Mouse (Mus musculus) adrenal gland, postnatal 36 days (tissue): ENCODE measurements at regions not wholly inside any gene's neighbourhood (a gene's known extent, or its start where the extent isn't known, plus 50 kb on each side); places are given as distances from the start of the nearest gene placed in this dataset.

Experiments used
- DNase-seq, 2 experiments: peaks; one replicate each; pipeline ENCODE4 v3.0.0; 2021; ENCODE audit warnings: mixed read lengths in 1 of 2

DNA sequence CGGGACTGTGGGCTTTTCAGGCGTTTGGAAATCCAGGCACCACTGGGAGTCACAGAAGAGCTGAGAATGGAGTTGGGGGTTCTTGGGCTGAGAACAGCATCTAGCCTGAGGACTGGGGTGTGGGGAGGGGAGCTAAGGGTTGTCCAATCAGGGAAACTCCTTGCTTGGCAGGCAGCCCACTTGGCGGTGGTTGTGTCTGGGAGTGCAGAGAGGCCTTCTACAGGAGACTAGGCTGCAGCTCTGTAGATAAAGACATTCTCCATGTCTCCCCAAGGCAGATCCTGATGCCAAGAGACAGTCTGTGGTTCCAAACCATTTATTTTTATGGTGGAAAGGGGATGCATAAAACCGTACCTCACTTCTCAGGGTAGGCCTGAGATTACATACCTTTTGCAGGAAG, 774.6 kb downstream of the Brinp1 start:
- DNase-seq: no peak

GRCm38 (mm10) chr4:68156499-68156898, 797.7 kb downstream of the Brinp1 start:
- no peak for DNase-seq

DNA sequence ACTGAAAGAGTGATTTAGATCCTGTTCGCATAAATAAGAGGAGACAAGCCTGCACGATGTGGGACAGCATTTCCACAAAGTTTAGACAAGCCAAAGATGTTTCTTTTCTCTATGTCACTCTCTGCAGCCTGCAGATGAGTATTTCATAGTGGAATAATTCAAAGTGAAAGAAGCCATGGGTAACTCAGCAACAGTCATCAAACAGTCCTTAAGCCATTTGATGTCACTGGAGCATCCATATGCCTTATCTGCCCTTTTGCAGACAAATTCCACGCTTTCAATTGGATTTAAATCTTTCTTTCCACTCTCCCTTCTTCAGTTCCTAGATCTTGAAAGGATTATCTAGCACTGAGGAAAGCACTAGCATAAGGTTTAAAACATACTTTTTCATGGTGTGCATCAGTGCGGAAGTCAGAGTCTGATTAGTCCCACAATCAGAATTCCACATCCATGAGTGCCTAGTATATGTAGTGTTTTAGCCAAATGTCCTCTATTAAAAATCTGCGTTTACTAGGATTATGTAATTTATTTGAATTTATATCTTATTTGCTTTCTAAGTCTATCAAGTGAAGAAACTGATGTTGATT, 805.6 kb downstream of the Brinp1 start:
- DNase-seq: no peak

DNA sequence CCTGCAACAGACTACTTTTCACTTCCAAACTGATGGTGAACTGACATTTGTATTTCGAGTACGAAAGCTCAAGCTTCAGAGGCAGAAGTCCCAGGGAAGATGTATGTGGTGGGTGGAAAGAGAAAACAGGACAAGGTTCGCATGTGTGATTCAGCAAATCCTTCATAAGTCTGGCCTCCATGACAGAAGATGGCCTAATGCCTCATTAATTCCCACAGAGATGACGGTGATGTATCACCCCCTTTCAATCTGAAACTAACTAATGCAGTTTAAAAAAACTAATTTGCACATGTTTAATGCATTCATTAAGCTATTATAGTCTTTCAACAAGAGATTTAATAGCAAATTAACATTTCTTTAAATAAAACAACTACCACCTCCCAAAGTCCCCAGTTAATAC, 826.1 kb downstream of the Brinp1 start:
- no peak for DNase-seq

GRCm38 (mm10) chr4:68114502-68114901, 839.7 kb downstream of the Brinp1 start:
- DNase-seq: no peak

DNA sequence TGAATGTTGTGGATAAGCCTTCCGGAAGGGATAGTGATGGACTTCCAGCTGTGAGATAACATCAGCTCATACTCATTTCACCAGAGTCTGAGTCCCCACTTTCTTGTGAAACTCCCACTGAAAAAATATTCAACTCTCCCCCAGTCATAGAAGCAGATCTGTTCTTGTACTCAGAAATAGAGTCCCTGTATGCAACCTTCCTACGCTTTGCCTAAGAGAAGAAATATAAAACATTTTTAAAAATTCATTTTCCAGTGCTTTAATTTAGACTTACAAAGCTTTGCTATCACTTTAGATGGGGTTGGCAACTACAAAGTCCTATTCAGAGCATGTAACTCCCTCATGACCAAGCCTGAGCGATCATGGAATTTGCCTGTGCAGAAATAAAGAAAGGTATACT, 868.9 kb downstream of the Brinp1 start:
- DNase-seq: no peak

- no peak for DNase-seq
These were observed 897.2 kb downstream of the Brinp1 start for GRCm38 (mm10) chr4:68056813-68057578.

DNA sequence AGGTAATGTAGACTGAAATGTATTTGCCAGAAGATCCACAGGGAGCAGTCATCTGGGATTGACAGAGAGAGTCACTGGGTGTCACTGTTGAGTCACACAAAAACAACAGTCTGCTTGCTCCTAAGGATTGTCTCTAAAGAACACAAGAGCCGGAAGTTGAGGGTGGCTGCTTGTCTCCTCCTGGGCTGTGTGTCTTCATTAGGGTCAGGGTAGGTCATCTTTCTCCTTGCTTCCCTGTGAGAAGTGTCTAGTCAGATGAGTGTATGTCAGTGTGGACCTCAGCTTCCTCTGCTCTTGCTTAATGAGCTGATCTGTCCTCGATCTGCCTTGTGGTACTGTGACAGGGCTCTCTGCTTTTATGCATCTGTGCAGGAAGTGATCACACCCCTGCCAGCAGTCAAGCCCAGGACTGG, 931.3 kb downstream of the Brinp1 start:
- DNase-seq: peak; percentile 0 to 1

DNA sequence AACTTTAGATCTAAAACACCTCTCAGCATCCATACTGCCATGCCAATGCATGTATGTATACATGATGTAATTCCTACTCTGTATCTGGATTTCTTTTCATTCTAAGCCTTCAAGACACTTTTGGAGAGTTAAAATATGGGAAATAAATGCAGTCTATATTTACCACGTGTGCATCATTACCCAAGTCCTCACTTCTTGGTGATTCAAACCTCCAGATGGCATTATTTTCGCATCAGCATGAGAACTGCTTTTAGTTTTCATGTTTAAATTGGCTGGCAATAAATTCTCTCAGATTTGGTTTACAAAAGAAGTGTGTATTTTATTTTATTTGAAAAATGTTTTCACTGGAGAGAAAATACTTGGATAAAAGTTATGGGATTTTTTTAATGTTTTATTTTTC, 942.8 kb downstream of the Brinp1 start:
- no peak for DNase-seq

GRCm38 (mm10) chr4:67994796-67995283, 959.4 kb downstream of the Brinp1 start:
- DNase-seq: no peak

- no peak for DNase-seq
These were observed 990.7 kb downstream of the Brinp1 start for GRCm38 (mm10) chr4:67963456-67963855.

- no peak for DNase-seq
These were observed 1006.2 kb downstream of the Brinp1 start for GRCm38 (mm10) chr4:67948000-67948399.

GRCm38 (mm10) chr4:67932481-67932880, 1021.7 kb downstream of the Brinp1 start:
- no peak for DNase-seq

- no peak for DNase-seq
These were observed 1055.1 kb downstream of the Brinp1 start for GRCm38 (mm10) chr4:67899109-67899508.

DNA sequence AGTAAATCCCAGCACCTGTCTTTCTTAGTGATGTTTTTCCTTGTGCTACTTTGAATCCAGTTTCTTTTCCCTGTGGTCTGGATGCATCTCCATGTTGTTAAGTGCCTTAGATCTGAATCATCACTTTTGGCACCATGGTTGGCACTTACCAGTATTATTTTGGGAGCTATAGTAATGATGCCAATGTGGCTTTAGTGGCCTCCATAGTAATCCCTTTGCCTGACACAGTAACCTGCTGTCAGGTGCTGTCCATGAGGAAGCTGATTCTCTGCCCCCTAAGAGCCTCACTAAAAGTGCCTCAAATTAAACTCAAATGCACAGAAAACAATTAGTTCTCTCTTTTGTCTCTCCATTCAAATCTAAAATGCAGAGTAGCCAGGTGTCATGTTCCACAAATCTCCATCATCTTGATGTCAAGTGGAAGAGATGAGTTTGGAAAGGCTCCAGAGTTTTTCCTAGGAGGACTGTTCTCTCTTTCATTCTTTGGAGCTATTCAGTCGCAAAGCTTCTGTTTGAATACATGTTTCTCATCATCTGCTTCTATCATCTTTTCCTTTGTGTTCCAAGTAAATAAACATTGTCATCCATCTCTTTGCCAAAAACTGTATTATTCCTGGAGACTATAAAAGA, 1062.1 kb downstream of the Brinp1 start:
- no peak for DNase-seq

- DNase-seq: no peak
These were observed 1060.6 kb downstream of the Tlr4 start for GRCm38 (mm10) chr4:67887954-67888353.

DNA sequence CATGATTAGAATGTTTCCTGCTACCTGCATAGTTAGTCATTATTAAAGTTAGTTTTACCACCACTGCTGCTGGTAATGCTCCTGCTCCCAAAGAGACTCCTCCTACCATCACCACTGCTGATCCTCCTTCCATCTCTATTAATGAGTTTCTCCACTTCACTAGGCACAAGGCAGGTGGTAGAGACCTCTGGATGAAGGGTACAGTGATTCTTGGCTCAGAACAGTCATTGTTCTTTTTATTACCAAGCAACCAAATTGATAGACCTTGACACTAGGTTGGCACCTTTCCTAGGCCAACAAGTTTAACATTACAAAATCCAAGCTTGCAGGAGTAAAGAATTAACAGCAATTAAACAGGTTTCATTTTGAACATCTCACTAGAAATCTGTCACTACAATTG, 1057.8 kb downstream of the Tlr4 start:
- DNase-seq: no peak

DNA sequence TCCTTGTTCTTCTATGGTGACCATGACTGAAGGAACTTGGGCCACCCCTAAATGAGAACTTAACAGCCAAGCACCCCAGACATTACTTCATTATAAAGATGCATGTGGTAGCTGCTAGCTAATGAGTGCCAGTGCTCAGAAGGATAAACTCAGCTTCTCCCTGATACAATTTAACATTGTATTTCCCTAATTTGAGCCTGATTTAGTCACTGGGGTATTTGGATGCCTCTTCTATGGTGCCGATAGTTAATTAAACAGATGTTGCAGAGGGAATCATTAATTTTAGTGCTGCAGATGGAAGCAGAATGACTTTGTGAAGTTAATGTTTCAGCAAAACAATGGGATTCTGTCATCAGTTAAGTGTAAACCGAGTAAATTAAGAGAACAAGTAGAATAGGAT, 1034.8 kb downstream of the Tlr4 start:
- DNase-seq: no peak

DNA sequence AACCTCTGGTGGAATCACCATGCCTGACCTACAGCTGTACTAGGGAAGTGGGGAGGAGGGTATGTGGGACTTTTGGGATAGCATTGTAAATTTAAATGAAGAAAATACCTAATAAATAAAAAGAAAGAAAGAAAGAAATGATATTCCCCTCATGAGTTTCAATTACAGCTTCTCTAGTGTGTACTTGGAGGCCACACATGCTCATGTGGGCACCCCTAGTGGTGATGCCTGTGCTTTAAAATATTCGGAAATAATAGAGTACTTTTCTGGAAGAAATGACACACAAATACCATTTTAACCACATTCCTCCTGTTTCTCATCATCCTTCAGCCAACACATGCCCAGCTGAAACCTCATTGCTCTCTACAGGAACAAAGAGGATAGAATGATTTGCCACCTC, 1034.4 kb downstream of the Tlr4 start:
- no peak for DNase-seq

DNA sequence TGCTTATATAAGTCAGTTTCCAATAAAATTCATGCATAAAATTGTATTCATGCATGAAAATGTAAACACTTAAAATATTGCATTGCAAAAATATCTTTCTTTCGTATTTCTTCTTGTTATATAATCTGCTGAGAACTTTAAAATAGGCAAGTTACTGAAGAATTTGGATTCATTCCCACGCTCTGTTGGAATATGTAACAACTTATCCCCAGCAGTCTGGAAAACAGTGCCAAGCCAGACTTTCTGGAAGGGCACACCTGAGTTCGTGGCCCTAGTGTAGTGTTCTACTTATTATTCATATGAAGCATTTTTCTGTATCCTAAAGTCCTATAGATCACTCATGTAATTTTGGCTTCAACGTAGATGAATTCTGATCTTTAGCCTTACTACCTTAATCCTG, 1025.6 kb downstream of the Tlr4 start:
- no peak for DNase-seq

GRCm38 (mm10) chr4:67833397-67833796, 1006.0 kb downstream of the Tlr4 start:
- no peak for DNase-seq

DNA sequence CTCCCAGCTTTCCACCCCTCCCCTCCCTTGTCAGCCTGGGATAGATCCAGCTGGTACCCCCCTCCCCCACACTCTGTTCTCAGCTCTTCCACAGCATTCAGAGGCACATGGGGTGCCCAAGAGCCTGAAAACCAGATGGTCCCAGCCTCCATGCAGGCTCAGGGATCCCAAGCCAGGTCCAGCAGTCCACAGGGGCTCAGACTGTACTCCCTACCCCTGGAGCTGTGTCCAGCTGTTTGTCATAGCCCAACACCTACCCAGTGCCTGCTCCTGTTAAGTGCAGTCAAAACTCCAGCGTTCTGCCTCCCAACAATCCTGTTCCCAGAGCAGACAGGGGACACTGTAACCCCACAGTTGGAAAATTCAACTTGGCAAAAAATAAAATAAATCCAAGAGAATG, 998.1 kb downstream of the Tlr4 start:
- DNase-seq: no peak

GRCm38 (mm10) chr4:67796050-67796449, 968.7 kb downstream of the Tlr4 start:
- DNase-seq: no peak
